Mouse (Mus musculus) midbrain, embryonic 11.5 days (tissue): ENCODE results near the gene Fbxl14. TPM values are rescaled to one million over a fixed set of nuclear protein-coding genes. Genes with fewer than 3 reads are reported as not detected.

ENCODE experiments used
- ATAC-seq: fragments of 200-750 bp; cut with Nextera tagmentation; 2 replicates; pipeline ENCODE4 v1.8.0; 2017; ENCODE audit warnings: moderate TSS enrichment, moderate library complexity; ENCODE audit not compliant: low FRiP score
- DNase-seq: peaks from one replicate; pipeline ENCODE4 v3.0.0; 2015; ENCODE audit warnings: low spot score; ENCODE audit errors: missing footprints
- H3K27ac ChIP-seq: fragments of 300-500 bp; sonication (generic); 2 replicates; pipeline ENCODE4 v1.5.1; 2014; ENCODE audit warnings: low read depth, low read length
- H3K27me3 ChIP-seq: fragments of 300-500 bp; sonication (generic); 2 replicates; pipeline ENCODE4 v1.6.1; 2014; ENCODE audit warnings: mild to moderate bottlenecking, low read length, moderate library complexity, mixed read lengths; ENCODE audit not compliant: control insufficient read depth, insufficient read depth
- H3K36me3 ChIP-seq: fragments of 300-500 bp; sonication (generic); 2 replicates; pipeline ENCODE4 v1.6.1; 2014; ENCODE audit warnings: mild to moderate bottlenecking, low read length, moderate library complexity, mixed read lengths; ENCODE audit not compliant: control insufficient read depth, insufficient read depth
- H3K4me1 ChIP-seq: fragments of 300-500 bp; sonication (generic); 2 replicates; pipeline ENCODE4 v1.6.1; 2014; ENCODE audit warnings: low read length; ENCODE audit not compliant: control insufficient read depth, insufficient read depth
- H3K4me2 ChIP-seq: fragments of 300-500 bp; sonication (generic); 2 replicates; pipeline ENCODE4 v1.6.1; 2014; ENCODE audit warnings: mild to moderate bottlenecking, moderate library complexity
- H3K4me3 ChIP-seq: fragments of 300-500 bp; sonication (generic); 2 replicates; pipeline ENCODE4 v1.5.1; 2014; ENCODE audit warnings: low read depth, low read length
- H3K9ac ChIP-seq: fragments of 300-500 bp; sonication (generic); 2 replicates; pipeline ENCODE4 v1.6.1; 2014; ENCODE audit warnings: low read length
- H3K9me3 ChIP-seq: fragments of 300-500 bp; sonication (generic); 2 replicates; pipeline ENCODE4 v1.6.1; 2016; ENCODE audit warnings: low read length; ENCODE audit not compliant: control insufficient read depth
- WGBS: fragments of 180-500 bp; shearing (Covaris S2); extraction: QIAGEN DNeasy Blood & Tissue Kit; methylation state at CpG from one replicate; pipeline ENCODE4 v1.1.7; 2014; 5-methylcytosine and 5-hydroxymethylcytosine counted together
- polyA plus RNA-seq: library from polyadenylated mRNA; unstranded; fragments of >200 nt; fragmentation: Nextera tagmentation; extraction: Ambion mirVana; gene quantifications from 2 replicates; pipeline ENCODE4 v1.2.1, GENCODE M21; 2014

Gene Fbxl14
- polyA plus RNA-seq, 1 experiment from 2014 or later, result 6.6 TPM

DNA sequence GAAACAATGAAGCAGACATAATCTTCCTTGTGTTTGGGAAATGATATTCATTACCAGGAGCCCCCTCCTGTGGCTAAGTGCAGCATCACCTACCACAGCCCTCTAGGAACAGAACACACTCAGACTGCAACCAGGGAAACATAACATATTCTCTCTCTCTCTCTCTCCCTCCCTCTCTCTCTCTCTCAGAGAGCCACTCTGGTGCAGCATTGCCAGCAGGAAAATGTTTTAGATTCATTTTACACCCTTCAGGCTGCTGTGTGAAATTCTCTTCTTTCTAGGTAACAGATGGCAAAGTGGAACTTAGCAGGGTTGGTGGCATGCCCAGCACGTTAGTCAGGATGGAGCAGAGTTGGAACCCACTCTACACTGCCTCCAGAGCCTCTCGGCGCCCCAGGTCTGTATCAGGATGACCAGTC, 42.0 kb downstream of the Fbxl14 start:
- ATAC-seq (no peak), DNase-seq (no peak)
- no peak overlapping the region for H3K4me2 ChIP-seq
- no peaks in the 10 kb centered on the region for H3K36me3 ChIP-seq
- H3K4me1 ChIP-seq, result peaks cover 6% of the 10 kb centered on the region; the same call in 1 of the 2 replicates
- H3K27ac ChIP-seq, result no peak overlapping the region
- H3K27me3 ChIP-seq, result no peaks in the 10 kb centered on the region
- no peak overlapping the region for H3K9ac ChIP-seq
- no peaks in the 10 kb centered on the region; the same call in 1 of the 2 replicates for H3K9me3 ChIP-seq
- no peak overlapping the region for H3K4me3 ChIP-seq
- WGBS, result 78% methylated on average over 3 of the region's 3 CpGs

DNA sequence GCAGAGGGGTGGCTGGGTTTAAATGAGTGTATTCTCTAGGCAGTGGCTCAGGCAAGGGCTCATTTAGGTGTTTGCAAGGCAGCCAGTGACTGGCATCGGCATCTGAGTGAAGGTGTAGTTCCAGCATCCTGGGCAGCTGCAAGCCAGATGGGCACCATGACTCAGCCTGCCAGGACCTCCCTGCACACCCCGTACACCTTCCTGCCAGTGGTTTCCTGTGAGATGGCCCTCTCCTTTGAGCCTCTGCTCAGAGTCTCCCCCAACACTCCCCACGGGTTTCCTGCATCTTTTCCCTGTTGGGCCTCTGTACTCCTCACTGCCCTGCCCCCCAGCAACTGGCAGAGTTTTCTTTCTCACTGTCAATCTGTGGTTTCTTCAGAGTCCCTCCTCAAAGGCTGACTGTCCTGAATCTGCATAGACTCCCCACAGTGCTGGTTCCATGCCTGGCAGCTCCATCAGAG, 42.5 kb downstream of the Fbxl14 start:
- H3K27ac ChIP-seq, result no peak overlapping the region
- no peaks in the 10 kb centered on the region for H3K36me3 ChIP-seq
- ATAC-seq, result no peak
- no peaks in the 10 kb centered on the region; the same call in 1 of the 2 replicates for H3K9me3 ChIP-seq
- no peak overlapping the region for H3K4me2 ChIP-seq
- peaks cover 6% of the 10 kb centered on the region; the same call in 1 of the 2 replicates for H3K4me1 ChIP-seq
- no peak overlapping the region for H3K9ac ChIP-seq
- no peak overlapping the region for H3K4me3 ChIP-seq
- no peaks in the 10 kb centered on the region for H3K27me3 ChIP-seq
- 43% methylated on average over 3 of the region's 3 CpGs for WGBS
- no peak for DNase-seq

DNA sequence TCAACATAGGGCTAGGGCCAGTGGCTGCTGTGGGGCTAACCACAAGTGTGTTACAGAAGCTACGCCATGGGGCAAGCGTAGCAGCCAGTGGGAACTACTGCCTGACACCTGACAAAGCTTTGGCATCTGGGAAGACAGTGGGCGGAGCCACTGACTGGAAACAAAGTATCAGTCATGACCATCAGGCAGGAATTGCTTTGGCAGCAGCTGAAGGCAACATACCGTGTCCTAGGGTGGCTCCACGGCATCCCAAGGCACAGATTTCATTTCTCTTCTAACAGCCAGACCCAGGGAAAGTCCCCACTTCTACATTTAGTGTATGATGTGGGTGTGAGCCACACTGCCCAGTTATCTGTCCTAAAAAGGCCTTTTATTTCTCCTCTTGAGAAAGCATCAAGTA, 47.0 kb downstream of the Fbxl14 start:
- no peaks in the 10 kb centered on the region for H3K27me3 ChIP-seq
- DNase-seq (no peak), ATAC-seq (no peak)
- H3K9me3 ChIP-seq, result no peaks in the 10 kb centered on the region
- WGBS, result 85% methylated on average over 5 of the region's 5 CpGs
- H3K4me3 ChIP-seq, result no peak overlapping the region
- peaks cover 6% of the 10 kb centered on the region; the same call in 1 of the 2 replicates for H3K4me1 ChIP-seq
- no peak overlapping the region for H3K4me2 ChIP-seq
- no peak overlapping the region for H3K9ac ChIP-seq
- H3K27ac ChIP-seq, result no peak overlapping the region
- no peaks in the 10 kb centered on the region for H3K36me3 ChIP-seq

DNA sequence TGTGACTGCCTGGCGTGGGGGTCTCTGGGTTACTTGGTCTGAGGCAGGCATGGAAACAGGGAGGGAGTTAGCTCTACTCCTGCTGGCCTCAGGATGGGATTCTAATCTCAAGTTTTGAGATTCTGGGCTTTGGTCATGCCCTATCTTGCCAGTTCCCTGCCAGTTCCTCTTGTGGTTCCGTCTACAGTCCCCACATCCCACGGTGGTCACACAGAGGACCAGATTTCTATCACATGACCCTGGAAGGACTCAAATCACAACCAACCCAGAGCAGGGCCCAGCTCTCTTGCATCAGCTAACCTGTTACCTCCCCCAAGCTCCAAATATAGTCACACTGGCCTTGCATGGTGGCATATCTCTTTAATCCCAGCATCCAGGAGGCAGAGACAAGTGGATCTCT, 50.2 kb downstream of the Fbxl14 start:
- Histone ChIP-seq H3K4me2 (no peak overlapping the region), H3K4me1 (no peaks in the 10 kb centered on the region), H3K9ac (no peak overlapping the region), H3K27me3 (no peaks in the 10 kb centered on the region), H3K4me3 (no peak overlapping the region), H3K36me3 (no peaks in the 10 kb centered on the region), H3K9me3 (no peaks in the 10 kb centered on the region), H3K27ac (no peak overlapping the region)
- no peak for DNase-seq
- ATAC-seq, result no peak
- 91% methylated on average over 3 of the region's 3 CpGs for WGBS

Other genes starting within 250 kb of the Fbxl14 start
- gene Cacna2d4, start 243.1 kb upstream of the Fbxl14 start, polyA plus RNA-seq, result 0.05 TPM in 1 of 2 replicates, not detected in the other
- gene Lrtm2, start 148.9 kb upstream of the Fbxl14 start, polyA plus RNA-seq, result 0.23 TPM in 1 of 2 replicates, not detected in the other
- 17.1 and 18.7 TPM in 2 replicates for gene Adipor2, start 62.0 kb upstream of the Fbxl14 start, polyA plus RNA-seq
- gene Wnt5b, start 64.7 kb downstream of the Fbxl14 start, polyA plus RNA-seq, result 6.9 and 9.2 TPM in 2 replicates